Mouse (Mus musculus): ENCODE data around the gene Lhpp.

- TF ChIP-seq CTCF (IDR thresholded peaks at IDR 0.05; ENCODE audit: borderline replicate concordance, insufficient read depth, low read length), result no peak
- no peak for TF ChIP-seq POLR2A (IDR thresholded peaks at IDR 0.05; ENCODE audit: low read depth, low read length)
Measured at GRCm38 (mm10) chr7:132699165-132699564, 88.7 kb downstream of the Lhpp start.
